Mouse (Mus musculus): ENCODE measurements around the gene Gstm1. TPM values are rescaled to one million over a fixed set of nuclear protein-coding genes. Genes with fewer than 3 reads are reported as not detected.

The Gstm1 gene
- polyA plus RNA-seq, 1 experiment from 2014 or later: 73.6 TPM

Other genes starting within 250 kb of the Gstm1 start
- not detected in 2 replicates for gene Eps8l3, start 140.7 kb downstream of the Gstm1 start, polyA plus RNA-seq (2015; fragmentation: Nextera tagmentation; extraction: Ambion mirVana)
- 254 and 286 TPM in 2 replicates for gene Gstm5, start 122.2 kb downstream of the Gstm1 start, polyA plus RNA-seq (2015; fragmentation: Nextera tagmentation; extraction: Ambion mirVana)
- gene Gstm7, start 86.2 kb downstream of the Gstm1 start, polyA plus RNA-seq (2015; fragmentation: Nextera tagmentation; extraction: Ambion mirVana): 98.5 and 102 TPM in 2 replicates
- gene Gstm6, start 74.2 kb downstream of the Gstm1 start, polyA plus RNA-seq (2015; fragmentation: Nextera tagmentation; extraction: Ambion mirVana): 11.5 and 14.8 TPM in 2 replicates
- gene Gstm3, start 48.7 kb downstream of the Gstm1 start, polyA plus RNA-seq (2015; fragmentation: Nextera tagmentation; extraction: Ambion mirVana): not detected in 2 replicates
- gene Gstm2, start 31.5 kb downstream of the Gstm1 start, polyA plus RNA-seq (2015; fragmentation: Nextera tagmentation; extraction: Ambion mirVana): 10.3 and 10.9 TPM in 2 replicates
- gene Gstm4, start 26.9 kb upstream of the Gstm1 start, polyA plus RNA-seq (2015; fragmentation: Nextera tagmentation; extraction: Ambion mirVana): 13.9 and 15.5 TPM in 2 replicates
- gene Ampd2, start 68.7 kb upstream of the Gstm1 start, polyA plus RNA-seq (2015; fragmentation: Nextera tagmentation; extraction: Ambion mirVana): 56.3 and 56.7 TPM in 2 replicates
- 0.08 and 0.36 TPM in 2 replicates for gene Gnat2, start 74.8 kb upstream of the Gstm1 start, polyA plus RNA-seq (2015; fragmentation: Nextera tagmentation; extraction: Ambion mirVana)
- gene Gnai3, start 128.2 kb upstream of the Gstm1 start, polyA plus RNA-seq (2015; fragmentation: Nextera tagmentation; extraction: Ambion mirVana): 151 and 164 TPM in 2 replicates
- gene Gpr61, start 136.9 kb upstream of the Gstm1 start, polyA plus RNA-seq (2015; fragmentation: Nextera tagmentation; extraction: Ambion mirVana): 3.3 and 4.2 TPM in 2 replicates
- gene Amigo1, start 168.4 kb upstream of the Gstm1 start, polyA plus RNA-seq (2015; fragmentation: Nextera tagmentation; extraction: Ambion mirVana): 16.6 and 21.9 TPM in 2 replicates
- gene Cyb561d1, start 183.2 kb upstream of the Gstm1 start, polyA plus RNA-seq (2015; fragmentation: Nextera tagmentation; extraction: Ambion mirVana): 3.9 and 4.3 TPM in 2 replicates
- gene Atxn7l2, start 193.0 kb upstream of the Gstm1 start, polyA plus RNA-seq (2015; fragmentation: Nextera tagmentation; extraction: Ambion mirVana): 24.5 and 26.0 TPM in 2 replicates
- gene Sypl2, start 208.7 kb upstream of the Gstm1 start, polyA plus RNA-seq (2015; fragmentation: Nextera tagmentation; extraction: Ambion mirVana): 0.14 and 0.71 TPM in 2 replicates
- gene Psma5, start 239.0 kb upstream of the Gstm1 start, polyA plus RNA-seq (2015; fragmentation: Nextera tagmentation; extraction: Ambion mirVana): 242 and 259 TPM in 2 replicates

Data from neural tube, embryonic 13.5 days (tissue).